Mouse (Mus musculus): Measurements from ENCODE around the gene Dxo. TPM values are rescaled to one million over a fixed set of nuclear protein-coding genes. Genes with fewer than 3 reads are reported as not detected.
A peak's percentile ranks its signal among the peaks of the same experiment; 100 is the strongest.
"Not testable (repeated sequence)": the region's sequence is repeated elsewhere in the genome, so short reads cannot be mapped to it uniquely, and the experiment has no call there.

Dxo gene
- total RNA-seq (2021) = 10 to 100 TPM; 36.7 to 37.7 TPM

- peak; percentile 92 to 95 for DNase-seq (ENCODE audit: extremely low spot score in 1 of 2, low spot score in 1 of 2)
Measured at GRCm38 (mm10) chr17:34836856-34837221, at the start of gene Dxo, which contains the start of gene Stk19. Gene Dxo, plus strand, starts transcription at chr17:34837019. Gene Stk19, minus strand, starts transcription at chr17:34836945.

- no peak for DNase-seq (ENCODE audit: extremely low spot score in 1 of 2, low spot score in 1 of 2)
Measured at GRCm38 (mm10) chr17:34795016-34795415, 41.8 kb upstream of the Dxo start.

- DNase-seq (ENCODE audit: extremely low spot score in 1 of 2, low spot score in 1 of 2) = peak; percentile 44 to 74
Measured at GRCm38 (mm10) chr17:34795633-34796032, 41.2 kb upstream of the Dxo start.

GRCm38 (mm10) chr17:34796311-34797140 is 40.3 kb upstream of the Dxo start:
- no peak for DNase-seq (ENCODE audit: extremely low spot score in 1 of 2, low spot score in 1 of 2)

GRCm38 (mm10) chr17:34797211-34797995 is 39.4 kb upstream of the Dxo start:
- DNase-seq (ENCODE audit: extremely low spot score in 1 of 2, low spot score in 1 of 2) = not testable (repeated sequence)

- not testable (repeated sequence) for DNase-seq (ENCODE audit: extremely low spot score in 1 of 2, low spot score in 1 of 2)
Measured at GRCm38 (mm10) chr17:34798071-34798470, 38.7 kb upstream of the Dxo start.

- no peak for DNase-seq (ENCODE audit: extremely low spot score in 1 of 2, low spot score in 1 of 2)
Measured at GRCm38 (mm10) chr17:34798866-34799530, 37.8 kb upstream of the Dxo start.

GRCm38 (mm10) chr17:34799531-34799925 is 37.3 kb upstream of the Dxo start:
- DNase-seq (ENCODE audit: extremely low spot score in 1 of 2, low spot score in 1 of 2) = no peak

- not testable (repeated sequence) for DNase-seq (ENCODE audit: extremely low spot score in 1 of 2, low spot score in 1 of 2)
Measured at GRCm38 (mm10) chr17:34800781-34801305, 36.0 kb upstream of the Dxo start.

GRCm38 (mm10) chr17:34802756-34803155 is 34.1 kb upstream of the Dxo start:
- not testable (repeated sequence) for DNase-seq (ENCODE audit: extremely low spot score in 1 of 2, low spot score in 1 of 2)

- DNase-seq (ENCODE audit: extremely low spot score in 1 of 2, low spot score in 1 of 2) = not testable (repeated sequence)
Measured at GRCm38 (mm10) chr17:34803367-34803766, 33.5 kb upstream of the Dxo start.

- not testable (repeated sequence) for DNase-seq (ENCODE audit: extremely low spot score in 1 of 2, low spot score in 1 of 2)
Measured at GRCm38 (mm10) chr17:34804301-34804700, 32.5 kb upstream of the Dxo start, which contains the start of gene Cyp21a1. Gene Cyp21a1, minus strand, starts transcription at chr17:34804561.

- DNase-seq (ENCODE audit: extremely low spot score in 1 of 2, low spot score in 1 of 2) = no peak
Measured at GRCm38 (mm10) chr17:34804871-34805562, 31.8 kb upstream of the Dxo start.

GRCm38 (mm10) chr17:34807176-34807575 is 29.6 kb upstream of the Dxo start:
- DNase-seq (ENCODE audit: extremely low spot score in 1 of 2, low spot score in 1 of 2) = no peak

- DNase-seq (ENCODE audit: extremely low spot score in 1 of 2, low spot score in 1 of 2) = no peak
Measured at GRCm38 (mm10) chr17:34808599-34809205, 28.1 kb upstream of the Dxo start.

GRCm38 (mm10) chr17:34810411-34810810 is 26.4 kb upstream of the Dxo start:
- not testable (repeated sequence) for DNase-seq (ENCODE audit: extremely low spot score in 1 of 2, low spot score in 1 of 2)

GRCm38 (mm10) chr17:34810811-34811210 is 26.0 kb upstream of the Dxo start:
- not testable (repeated sequence) for DNase-seq (ENCODE audit: extremely low spot score in 1 of 2, low spot score in 1 of 2)

GRCm38 (mm10) chr17:34811275-34811674 is 25.5 kb upstream of the Dxo start:
- no peak for DNase-seq (ENCODE audit: extremely low spot score in 1 of 2, low spot score in 1 of 2)

GRCm38 (mm10) chr17:34813747-34814146 is 23.1 kb upstream of the Dxo start:
- DNase-seq (ENCODE audit: extremely low spot score in 1 of 2, low spot score in 1 of 2) = peak; percentile 38 to 64

All from layer of hippocampus, postnatal 25 days (tissue).